Mouse (Mus musculus): Measurements from ENCODE around the gene Mypn. TPM values are rescaled to one million over a fixed set of nuclear protein-coding genes. Genes with fewer than 3 reads are reported as not detected.

Gene Mypn
- polyA plus RNA-seq, 1 experiment from 2014 or later = 0.15 TPM

DNA sequence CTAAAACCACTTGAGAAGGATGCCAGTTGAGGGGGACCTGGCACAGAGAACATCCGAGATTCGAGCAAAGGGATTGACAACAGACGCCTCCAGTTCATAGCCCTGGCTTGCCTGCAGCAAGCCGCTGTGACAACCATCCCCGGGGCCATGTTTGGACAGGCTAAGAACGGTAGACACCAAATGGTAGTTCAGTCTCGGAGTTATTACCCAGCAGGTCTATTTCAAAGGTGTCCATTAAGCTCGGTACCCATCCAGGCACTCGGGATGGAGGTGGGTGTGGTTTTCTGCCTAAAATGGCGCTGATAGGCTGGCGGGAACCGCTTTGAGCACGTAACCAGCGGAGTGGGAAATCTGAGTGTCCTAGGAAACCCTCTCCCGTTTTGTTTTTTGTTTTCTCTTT, 87.9 kb downstream of the Mypn start:
- WGBS = 88% methylated on average over 15 of the region's 15 CpGs
- DNase-seq (ENCODE audit: low spot score) = no peak
- Histone ChIP-seq H3K4me1 (no peaks in the 10 kb centered on the region), H3K27me3 (ENCODE audit: low read depth, poor library complexity, severe bottlenecking) (no peaks in the 10 kb centered on the region), H3K4me3 (no peak overlapping the region), H3K27ac (replicated peaks) (no peak overlapping the region), H3K9me3 (replicated peaks) (peaks cover 4% of the 10 kb centered on the region; the same call in 1 of the 2 replicates), H3K36me3 (no peaks in the 10 kb centered on the region)

DNA sequence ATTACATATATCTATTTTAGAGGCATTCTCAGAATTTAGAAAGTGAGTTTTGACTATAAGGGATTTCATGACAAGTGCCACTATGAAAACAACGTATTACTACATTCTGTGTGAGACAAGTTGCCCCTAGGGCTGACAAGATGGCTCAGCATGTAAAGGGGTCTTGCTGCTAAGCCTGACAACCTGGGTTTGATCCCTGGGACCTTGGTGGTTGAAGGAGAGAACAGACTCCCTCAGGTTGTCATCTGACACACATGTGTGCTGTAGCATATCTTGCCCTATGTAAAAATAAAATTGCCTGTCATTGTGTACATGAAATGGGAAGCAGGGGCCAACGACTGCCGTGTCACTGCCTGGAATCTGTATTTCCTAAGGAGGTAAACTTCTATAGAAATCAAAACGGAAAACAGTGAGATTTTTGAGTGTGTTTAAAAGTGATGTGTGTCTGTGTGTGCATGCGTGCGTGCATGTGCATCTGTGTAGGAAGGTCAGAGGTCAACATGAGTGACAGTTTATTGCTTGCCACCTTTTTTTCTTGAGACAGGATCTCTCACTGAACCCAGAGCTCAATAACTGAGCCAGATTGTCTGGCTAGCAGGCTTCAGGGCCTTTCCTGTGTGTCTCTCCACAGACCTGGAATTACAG, 89.9 kb downstream of the Mypn start:
- Histone ChIP-seq H3K4me3 (no peak overlapping the region), H3K9me3 (replicated peaks) (peaks cover 4% of the 10 kb centered on the region; the same call in 1 of the 2 replicates), H3K36me3 (no peaks in the 10 kb centered on the region), H3K4me1 (no peaks in the 10 kb centered on the region), H3K27me3 (ENCODE audit: low read depth, poor library complexity, severe bottlenecking) (no peaks in the 10 kb centered on the region), H3K27ac (replicated peaks) (no peak overlapping the region)
- no peak for DNase-seq (ENCODE audit: low spot score)
- WGBS = 86% methylated on average over 6 of the region's 6 CpGs

DNA sequence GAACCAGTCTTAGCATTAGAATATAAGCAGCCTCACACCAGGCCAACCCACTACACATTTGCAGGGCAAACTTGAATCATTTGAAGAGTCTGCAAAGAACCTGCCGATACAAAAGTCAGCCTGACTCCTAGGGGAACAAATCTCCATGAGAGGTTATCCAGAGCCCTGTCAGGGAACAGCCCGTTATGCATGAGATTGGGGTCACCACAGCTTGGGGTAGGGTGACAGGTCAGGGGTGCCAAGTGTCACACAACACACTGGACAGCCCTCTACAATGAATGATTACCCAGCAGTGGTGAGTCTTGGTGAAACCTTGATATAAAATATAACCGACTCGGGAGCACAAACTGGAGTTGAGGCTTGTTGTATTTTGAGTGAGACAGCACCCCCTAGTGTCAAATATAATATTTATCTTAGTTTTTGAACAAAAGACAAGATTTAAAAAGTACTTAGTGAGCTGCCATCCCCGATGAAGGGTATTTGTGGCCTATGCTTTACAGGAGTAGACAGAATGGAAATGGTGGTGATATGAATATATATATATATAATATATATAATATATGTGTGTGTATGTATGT, 90.6 kb downstream of the Mypn start:
- no peaks in the 10 kb centered on the region for H3K4me1 ChIP-seq
- H3K36me3 ChIP-seq = no peaks in the 10 kb centered on the region
- H3K9me3 ChIP-seq (replicated peaks) = peaks cover 4% of the 10 kb centered on the region; the same call in 1 of the 2 replicates
- H3K4me3 ChIP-seq = no peak overlapping the region
- 70% methylated on average over 5 of the region's 5 CpGs for WGBS
- H3K27me3 ChIP-seq (ENCODE audit: low read depth, poor library complexity, severe bottlenecking) = no peaks in the 10 kb centered on the region
- DNase-seq (ENCODE audit: low spot score) = no peak
- H3K27ac ChIP-seq (replicated peaks) = no peak overlapping the region

DNA sequence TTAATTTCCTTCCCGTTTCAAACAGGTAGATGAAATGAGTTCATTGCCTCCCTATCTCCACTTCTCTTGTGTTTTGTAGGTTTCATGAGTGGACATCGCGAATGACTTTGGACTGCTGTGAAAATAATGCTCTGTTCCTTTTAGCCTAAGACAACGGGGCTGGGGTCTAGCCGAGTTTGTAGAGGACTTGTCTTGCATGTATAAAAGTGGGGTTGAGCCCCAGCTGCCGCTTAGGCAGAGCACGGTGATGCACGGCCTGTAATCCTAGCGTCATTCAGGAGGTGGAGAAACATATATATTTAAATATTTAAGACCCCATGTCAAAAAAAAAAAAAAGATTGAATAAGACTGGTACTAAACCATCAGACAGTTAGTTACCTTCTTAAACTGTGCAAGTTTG, 103.1 kb downstream of the Mypn start:
- Histone ChIP-seq H3K27ac (replicated peaks) (peak overlapping the region; percentile 87), H3K36me3 (no peaks in the 10 kb centered on the region), H3K27me3 (ENCODE audit: low read depth, poor library complexity, severe bottlenecking) (peaks cover 49% of the 10 kb centered on the region), H3K4me1 (peaks cover 22% of the 10 kb centered on the region), H3K4me3 (peak overlapping the region; percentile 68), H3K9me3 (replicated peaks) (no peaks in the 10 kb centered on the region)
- 11% methylated on average over 9 of the region's 9 CpGs for WGBS
- DNase-seq (ENCODE audit: low spot score) = peak; percentile 33

DNA sequence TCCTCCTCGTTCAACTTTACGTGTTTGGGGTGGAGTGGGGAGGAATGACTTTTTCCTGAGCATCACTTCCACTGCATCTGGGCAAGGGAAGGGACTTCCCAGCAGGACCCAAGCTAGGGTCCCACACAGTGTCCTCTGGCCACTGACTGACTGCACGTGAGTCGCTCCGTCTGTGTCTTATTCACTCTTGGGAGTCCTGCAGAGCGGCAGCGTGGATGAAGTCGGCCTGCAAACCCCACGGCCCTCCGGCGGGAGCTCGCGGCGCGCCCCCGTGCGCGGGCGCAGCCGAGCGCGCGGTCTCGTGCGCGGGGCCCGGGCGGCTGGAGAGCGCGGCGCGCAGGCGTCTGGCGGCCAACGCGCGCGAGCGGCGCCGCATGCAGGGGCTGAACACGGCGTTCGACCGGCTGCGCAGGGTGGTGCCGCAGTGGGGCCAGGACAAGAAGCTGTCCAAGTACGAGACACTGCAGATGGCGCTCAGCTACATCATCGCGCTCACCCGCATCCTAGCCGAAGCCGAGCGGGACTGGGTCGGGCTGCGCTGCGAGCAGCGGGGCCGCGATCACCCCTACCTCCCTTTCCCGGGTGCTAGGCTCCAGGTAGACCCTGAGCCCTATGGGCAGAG, 103.7 kb downstream of the Mypn start:
- Histone ChIP-seq H3K4me1 (peaks cover 24% of the 10 kb centered on the region), H3K27me3 (ENCODE audit: low read depth, poor library complexity, severe bottlenecking) (peaks cover 49% of the 10 kb centered on the region), H3K36me3 (no peaks in the 10 kb centered on the region), H3K27ac (replicated peaks) (peak overlapping the region; percentile 87), H3K4me3 (peak overlapping the region; percentile 68), H3K9me3 (replicated peaks) (no peaks in the 10 kb centered on the region)
- under 1% methylated on average over 62 of the region's 62 CpGs for WGBS
- peak; percentile 81 for DNase-seq (ENCODE audit: low spot score)

DNA sequence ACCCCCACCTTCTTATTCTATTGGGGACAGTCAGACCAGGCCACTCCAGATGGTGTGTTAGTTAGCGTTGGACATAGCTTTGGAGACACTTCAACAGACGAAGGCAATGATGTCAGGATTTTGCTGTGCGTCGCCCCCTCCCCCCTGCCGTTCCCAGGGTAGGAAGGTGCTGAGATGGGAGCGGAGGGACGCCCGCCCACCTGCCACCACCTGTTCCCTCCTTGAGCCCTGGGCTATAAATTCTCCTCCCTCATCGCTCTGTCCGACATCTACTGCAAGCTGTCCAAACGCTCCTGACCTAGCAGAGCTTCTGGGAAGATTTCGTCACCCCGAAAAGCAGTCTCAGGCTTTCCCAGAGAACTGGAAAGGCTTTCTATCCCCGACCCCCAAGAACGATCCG, 104.2 kb downstream of the Mypn start, which contains the start of gene Atoh7:
Gene Atoh7, plus strand, starts transcription at position 131 of the 400 bp plus-strand sequence.
- Histone ChIP-seq H3K4me3 (peak within 1 kb of the TSS; percentile 68), H3K4me1 (peaks cover 28% of the 10 kb centered on the region), H3K27me3 (ENCODE audit: low read depth, poor library complexity, severe bottlenecking) (peaks cover 49% of the 10 kb centered on the region), H3K9me3 (replicated peaks) (no peaks in the 10 kb centered on the region), H3K27ac (replicated peaks) (peak within 1 kb of the TSS; percentile 87), H3K36me3 (no peaks in the 10 kb centered on the region)
- WGBS = 6% methylated on average over 16 of the region's 16 CpGs
- no peak for DNase-seq (ENCODE audit: low spot score)

DNA sequence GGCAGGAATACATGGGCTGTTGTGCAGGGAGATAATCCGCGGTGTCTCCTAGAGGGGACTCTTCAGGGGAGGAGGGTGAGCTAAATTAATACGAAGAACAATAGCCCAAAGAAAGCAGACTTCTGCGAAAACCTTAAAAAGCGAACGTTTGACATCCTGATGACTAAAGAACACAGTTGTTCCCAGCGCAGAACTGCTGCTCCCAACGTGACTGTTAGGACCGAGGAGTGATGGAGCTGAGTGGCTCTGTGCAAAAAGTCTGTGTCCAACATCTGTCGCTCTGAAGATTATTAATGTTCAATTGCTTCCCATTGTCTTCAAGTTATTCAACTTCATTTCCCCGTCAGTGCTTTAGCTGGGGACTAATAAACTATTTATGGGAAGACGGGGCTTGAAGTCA, 105.6 kb downstream of the Mypn start:
- no peaks in the 10 kb centered on the region for H3K36me3 ChIP-seq
- H3K27ac ChIP-seq (replicated peaks) = no peak overlapping the region
- no peak for DNase-seq (ENCODE audit: low spot score)
- H3K4me1 ChIP-seq = peaks cover 29% of the 10 kb centered on the region
- H3K4me3 ChIP-seq = no peak overlapping the region
- 66% methylated on average over 12 of the region's 12 CpGs for WGBS
- no peaks in the 10 kb centered on the region for H3K9me3 ChIP-seq (replicated peaks)
- H3K27me3 ChIP-seq (ENCODE audit: low read depth, poor library complexity, severe bottlenecking) = peaks cover 49% of the 10 kb centered on the region

DNA sequence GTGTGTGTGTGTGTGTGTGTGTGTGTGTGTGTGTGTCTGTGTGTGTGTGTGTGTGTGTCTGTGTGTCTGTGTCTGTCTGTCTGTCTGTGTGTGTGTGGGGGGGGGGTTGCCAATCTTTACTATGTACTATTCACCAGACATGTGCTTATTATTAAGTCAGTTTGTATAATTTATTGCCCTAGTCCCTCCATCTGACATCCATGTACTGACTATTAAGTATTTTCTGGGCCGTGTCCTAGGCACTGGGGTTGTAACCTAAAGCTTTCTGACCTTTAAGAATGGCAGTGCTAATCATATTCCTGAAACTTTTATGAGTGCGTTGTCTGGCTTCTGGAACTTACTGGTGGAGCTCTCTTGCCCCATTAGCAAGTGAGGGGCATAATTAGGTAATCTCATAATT, 107.0 kb downstream of the Mypn start:
- 87% methylated on average over 2 of the region's 2 CpGs for WGBS
- peaks cover 46% of the 10 kb centered on the region for H3K27me3 ChIP-seq (ENCODE audit: low read depth, poor library complexity, severe bottlenecking)
- no peak overlapping the region for H3K27ac ChIP-seq (replicated peaks)
- H3K4me3 ChIP-seq = no peak overlapping the region
- no peak for DNase-seq (ENCODE audit: low spot score)
- H3K36me3 ChIP-seq = no peaks in the 10 kb centered on the region
- peaks cover 31% of the 10 kb centered on the region for H3K4me1 ChIP-seq
- H3K9me3 ChIP-seq (replicated peaks) = no peaks in the 10 kb centered on the region

DNA sequence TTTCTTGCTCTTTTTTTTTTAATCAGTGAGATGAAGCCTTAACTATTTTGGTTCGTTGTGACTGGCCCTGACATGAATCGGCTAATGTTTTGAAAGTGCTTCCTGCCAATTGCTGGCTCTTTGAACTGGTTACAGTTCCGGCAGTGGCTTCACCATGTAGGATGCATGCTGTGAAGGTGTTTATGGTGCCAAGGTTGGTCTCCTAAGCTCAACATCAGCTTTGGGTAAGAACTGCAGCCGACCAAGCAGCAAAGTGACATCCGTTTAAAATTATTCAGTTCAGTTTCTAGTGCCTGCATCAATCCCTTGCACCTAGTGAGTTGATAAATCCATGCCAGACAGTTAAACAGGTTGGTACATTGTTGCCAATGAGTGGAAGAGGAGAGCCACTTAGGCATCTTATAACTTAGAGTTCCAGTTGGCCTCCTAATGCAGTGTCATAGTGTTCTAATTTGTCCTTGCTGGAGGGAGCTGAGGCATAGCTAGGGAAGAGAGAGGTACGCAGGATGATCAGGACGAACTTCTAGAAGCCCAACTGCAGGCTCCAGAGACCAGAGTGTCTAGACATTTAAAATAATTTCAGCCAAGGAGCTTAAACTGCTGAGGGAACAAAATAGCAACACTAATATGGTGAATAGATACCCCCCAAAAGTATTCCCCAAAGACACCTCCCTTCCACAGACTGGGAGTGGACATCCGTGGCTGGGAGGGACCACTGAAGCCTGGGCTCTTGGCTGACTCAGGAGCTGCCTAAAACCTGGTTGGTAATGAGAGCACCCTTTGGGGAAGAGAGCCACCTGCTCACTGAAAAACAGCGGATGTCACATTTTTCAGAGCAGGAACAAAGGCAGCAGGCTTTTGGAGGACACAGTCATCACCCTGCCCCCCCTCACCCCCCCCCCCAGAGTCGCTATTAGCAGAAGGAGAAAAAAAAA, 110.9 kb downstream of the Mypn start:
- Histone ChIP-seq H3K36me3 (no peaks in the 10 kb centered on the region), H3K4me3 (no peak overlapping the region), H3K27me3 (ENCODE audit: low read depth, poor library complexity, severe bottlenecking) (peaks cover 14% of the 10 kb centered on the region), H3K9me3 (replicated peaks) (no peaks in the 10 kb centered on the region), H3K4me1 (peaks cover 30% of the 10 kb centered on the region), H3K27ac (replicated peaks) (no peak overlapping the region)
- 80% methylated on average over 10 of the region's 10 CpGs for WGBS
- DNase-seq (ENCODE audit: low spot score) = no peak

DNA sequence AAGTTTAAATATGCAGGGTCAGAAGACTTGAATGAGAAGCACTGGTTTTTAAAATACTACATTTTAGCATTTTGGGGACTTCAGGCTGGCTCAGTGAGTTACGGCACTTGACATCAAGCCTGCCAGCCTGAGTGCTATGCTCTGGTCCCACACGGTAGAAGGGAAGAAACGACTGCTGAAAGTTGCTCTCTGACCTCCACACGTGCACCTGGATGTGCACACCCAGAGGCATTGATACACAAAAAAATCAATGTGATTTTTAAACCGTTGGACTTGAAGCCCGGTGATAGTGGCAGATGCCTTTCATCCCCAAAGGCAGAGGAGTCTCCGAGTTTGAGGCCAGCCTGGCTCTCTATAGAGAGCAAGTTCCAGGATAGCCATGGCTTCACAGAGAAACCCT, 111.8 kb downstream of the Mypn start:
- H3K36me3 ChIP-seq = no peaks in the 10 kb centered on the region
- no peaks in the 10 kb centered on the region for H3K9me3 ChIP-seq (replicated peaks)
- H3K27me3 ChIP-seq (ENCODE audit: low read depth, poor library complexity, severe bottlenecking) = peaks cover 8% of the 10 kb centered on the region
- no peak overlapping the region for H3K4me3 ChIP-seq
- DNase-seq (ENCODE audit: low spot score) = no peak
- 82% methylated on average over 7 of the region's 7 CpGs for WGBS
- peaks cover 27% of the 10 kb centered on the region for H3K4me1 ChIP-seq
- H3K27ac ChIP-seq (replicated peaks) = no peak overlapping the region

DNA sequence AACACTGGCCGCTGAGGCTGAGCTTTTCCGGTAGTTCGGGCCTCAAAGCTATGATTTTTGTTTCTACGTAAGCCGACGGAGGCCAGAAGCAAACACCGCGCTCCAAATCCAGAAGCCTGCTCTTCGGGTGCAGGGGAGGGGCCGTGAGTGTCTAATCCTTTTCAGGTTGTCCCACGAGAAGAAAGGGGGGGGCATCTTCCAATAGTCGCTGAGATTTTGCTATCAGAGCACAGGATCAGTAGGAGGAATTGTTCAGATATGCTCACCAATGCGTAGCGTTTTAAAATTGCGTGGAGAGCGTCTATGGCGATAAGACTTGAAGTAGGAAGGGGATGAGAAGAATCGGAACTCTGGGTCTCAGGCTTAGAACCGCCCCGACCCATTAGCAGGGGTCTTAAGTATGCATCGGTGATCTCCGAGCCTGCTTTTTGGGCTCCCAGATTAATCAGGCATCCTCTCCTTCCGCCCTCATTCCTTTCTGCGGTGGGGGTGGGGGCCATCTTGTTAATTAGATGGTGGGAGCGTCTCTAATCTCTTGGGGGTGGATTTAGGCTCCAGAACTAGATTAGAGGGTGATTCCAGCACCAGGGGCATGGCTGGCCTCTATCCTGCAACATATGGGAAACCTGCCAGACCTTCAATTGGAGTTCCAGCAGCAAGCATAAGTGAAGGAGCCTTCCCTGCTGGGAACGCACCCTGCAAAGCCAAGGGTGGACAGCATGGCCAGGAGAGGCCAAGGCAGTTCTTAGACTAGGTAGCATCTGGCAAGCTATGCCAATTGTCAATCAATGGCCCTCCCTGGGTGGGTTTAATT, 113.8 kb downstream of the Mypn start:
- H3K27me3 ChIP-seq (ENCODE audit: low read depth, poor library complexity, severe bottlenecking) = peaks cover 8% of the 10 kb centered on the region
- 4% methylated on average over 26 of the region's 26 CpGs for WGBS
- H3K4me1 ChIP-seq = peaks cover 24% of the 10 kb centered on the region
- peak overlapping the region; percentile 76 for H3K27ac ChIP-seq (replicated peaks)
- no peaks in the 10 kb centered on the region for H3K9me3 ChIP-seq (replicated peaks)
- peak; percentile 40 for DNase-seq (ENCODE audit: low spot score)
- H3K36me3 ChIP-seq = no peaks in the 10 kb centered on the region
- peak overlapping the region; percentile 52 for H3K4me3 ChIP-seq
